Mouse (Mus musculus): ENCODE measurements around the gene Thbd. TPM values are rescaled to one million over a fixed set of nuclear protein-coding genes. Genes with fewer than 3 reads are reported as not detected.

Gene Thbd
- total RNA-seq, 2 experiments from 2014 or later: 20.6 to 23.7 TPM

DNA sequence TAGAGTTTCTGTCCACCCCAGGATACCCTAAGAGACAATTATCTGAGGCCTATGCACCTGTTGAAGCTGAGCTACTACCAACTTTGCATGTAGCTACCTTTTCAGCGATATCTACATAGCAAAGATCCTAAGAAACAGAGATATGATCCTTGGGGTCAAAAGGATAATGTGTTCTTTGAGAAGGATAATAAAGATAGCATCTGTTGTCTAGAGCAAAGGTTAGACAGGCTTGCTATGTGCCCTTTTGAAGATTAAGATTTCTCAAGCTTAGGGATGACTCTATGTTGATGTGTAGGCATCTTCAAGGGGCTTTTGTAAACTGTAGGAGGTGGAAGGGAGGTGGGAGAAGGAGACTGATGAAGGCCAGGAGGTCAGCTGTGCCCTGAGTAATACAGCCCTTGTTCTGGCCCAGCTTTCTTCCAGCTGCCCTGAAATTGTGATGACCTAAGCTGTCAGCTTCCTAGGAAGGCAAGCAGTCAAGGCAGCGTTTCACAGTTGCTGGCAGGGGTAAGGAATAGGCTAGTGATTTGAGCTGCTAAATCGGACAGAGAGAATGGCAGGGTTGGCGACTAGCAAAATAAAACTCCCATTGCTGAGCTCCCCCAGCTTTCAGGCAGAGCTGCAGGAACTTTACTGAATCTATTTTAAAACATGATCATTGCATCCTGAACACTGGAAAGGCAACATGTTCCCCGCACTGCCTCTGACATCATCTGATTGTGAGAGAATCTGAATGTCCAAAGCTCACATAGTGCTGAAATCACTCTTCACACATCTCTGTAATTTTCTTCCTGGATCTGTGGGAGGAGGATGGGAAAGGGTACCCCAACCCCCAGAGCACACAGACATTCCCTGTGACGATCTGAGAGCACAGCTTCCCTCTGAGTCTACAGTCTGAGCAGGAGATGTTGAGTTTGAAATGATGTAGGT lies 20.1 kb downstream of the Thbd start:
- DNase-seq (ENCODE audit: low spot score in 2 of 2): no peak

DNA sequence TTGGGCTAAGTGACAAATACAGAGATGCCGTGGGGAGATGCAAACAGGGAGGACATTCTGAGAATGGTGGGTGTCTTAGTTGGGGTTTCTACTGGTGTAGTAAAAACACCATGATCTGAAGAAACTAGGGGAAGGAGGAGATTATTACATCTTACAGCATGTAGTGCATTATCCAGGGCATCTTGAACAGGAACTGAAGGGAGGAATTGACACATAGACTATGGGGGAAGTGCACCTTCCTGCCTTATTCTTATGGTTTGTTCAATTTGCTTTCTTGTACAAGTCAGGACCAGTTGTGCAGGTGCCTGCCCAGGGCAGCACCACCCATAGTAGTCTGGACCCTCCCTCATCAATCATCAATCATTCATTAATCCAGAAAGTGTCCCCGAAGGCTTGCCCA lies 21.1 kb downstream of the Thbd start:
- DNase-seq (ENCODE audit: low spot score in 2 of 2): no peak

DNA sequence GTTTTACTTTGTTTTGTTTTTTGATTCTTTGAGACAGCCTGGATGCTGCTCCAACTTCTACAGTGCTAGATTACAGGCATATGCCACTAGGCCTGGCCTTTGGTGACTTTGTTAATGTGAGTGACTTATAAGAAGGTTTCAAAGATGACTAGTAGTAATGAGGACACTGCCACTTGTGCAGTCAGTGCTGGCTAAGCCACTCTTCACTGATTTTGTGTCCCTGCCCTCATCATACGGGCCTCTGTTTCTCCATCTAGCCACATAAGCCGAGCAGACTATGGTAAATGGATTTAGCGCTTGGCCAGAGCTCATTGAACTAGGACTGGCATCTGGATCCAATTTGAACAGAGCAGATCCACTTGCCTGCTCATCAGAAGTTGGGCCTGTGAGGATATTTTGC lies 21.5 kb downstream of the Thbd start:
- no peak for DNase-seq (ENCODE audit: low spot score in 2 of 2)

DNA sequence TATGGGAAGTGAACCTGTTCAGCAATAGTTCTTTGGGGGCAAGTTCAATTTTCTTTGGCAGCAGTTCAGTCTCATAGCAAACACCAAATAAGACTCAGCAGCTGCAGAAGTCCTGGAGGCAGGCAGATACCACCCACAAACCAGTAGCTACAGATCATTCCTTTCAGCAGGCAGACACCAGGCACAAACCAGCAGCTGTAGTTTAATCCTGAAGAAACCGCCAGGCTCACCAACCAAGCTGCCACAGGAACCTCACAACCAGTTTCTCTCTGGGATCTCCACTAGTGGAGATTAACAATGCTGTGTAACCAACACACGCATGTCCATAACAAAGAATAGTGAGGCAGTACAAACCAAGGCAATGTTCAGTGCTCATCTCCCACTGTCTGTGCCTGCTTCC lies 26.9 kb downstream of the Thbd start:
- DNase-seq (ENCODE audit: low spot score in 2 of 2): no peak

DNA sequence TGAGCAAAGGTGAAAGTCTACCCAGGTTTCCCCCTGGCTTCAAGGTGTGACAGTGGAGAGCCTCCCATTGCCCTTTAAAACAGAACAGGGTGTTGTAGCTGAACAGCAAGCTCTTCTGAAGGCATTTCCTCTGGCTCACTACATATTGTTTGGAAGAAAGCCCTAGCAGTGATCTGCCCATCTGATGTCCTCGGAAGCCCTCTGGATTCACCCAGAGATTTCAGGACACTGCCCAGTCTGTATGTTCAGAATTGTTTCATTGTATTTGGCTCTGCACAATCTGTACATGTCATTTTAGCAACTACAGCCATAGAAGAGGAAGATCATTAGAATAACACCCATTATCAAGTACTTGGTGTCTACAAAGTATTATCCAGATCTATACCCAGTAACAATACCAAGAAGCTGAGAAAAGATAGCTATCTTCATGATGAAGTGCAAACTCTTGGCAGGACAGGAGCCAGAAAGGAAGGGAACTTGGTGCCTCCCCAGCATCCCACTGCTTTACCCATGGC lies 28.0 kb downstream of the Thbd start:
- DNase-seq (ENCODE audit: low spot score in 2 of 2): no peak

DNA sequence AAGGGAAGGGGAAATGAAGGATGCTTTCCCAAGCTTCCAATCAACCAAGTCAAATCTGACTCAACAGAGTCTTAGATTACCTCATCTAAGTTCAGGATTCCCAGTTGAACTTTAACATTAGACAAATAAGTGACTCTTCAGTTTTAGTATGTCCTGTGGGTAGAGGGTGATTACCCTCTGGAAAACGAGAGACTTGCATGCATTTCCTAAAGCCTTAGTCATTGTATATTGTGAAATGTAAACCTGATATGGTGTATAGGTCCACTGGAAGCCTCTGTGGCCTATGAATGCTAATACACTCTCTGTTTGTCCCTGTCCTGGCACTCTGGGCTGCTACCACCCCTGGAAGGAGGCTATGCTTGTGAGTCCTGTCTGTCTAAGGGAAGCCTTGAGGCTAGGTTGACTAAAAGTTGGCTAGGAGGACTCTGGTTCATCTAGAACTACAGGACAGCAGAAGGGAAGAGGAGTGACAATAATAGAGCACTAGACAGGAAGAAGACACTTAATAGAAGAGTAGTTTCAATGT lies 29.1 kb downstream of the Thbd start:
- no peak for DNase-seq (ENCODE audit: low spot score in 2 of 2)

DNA sequence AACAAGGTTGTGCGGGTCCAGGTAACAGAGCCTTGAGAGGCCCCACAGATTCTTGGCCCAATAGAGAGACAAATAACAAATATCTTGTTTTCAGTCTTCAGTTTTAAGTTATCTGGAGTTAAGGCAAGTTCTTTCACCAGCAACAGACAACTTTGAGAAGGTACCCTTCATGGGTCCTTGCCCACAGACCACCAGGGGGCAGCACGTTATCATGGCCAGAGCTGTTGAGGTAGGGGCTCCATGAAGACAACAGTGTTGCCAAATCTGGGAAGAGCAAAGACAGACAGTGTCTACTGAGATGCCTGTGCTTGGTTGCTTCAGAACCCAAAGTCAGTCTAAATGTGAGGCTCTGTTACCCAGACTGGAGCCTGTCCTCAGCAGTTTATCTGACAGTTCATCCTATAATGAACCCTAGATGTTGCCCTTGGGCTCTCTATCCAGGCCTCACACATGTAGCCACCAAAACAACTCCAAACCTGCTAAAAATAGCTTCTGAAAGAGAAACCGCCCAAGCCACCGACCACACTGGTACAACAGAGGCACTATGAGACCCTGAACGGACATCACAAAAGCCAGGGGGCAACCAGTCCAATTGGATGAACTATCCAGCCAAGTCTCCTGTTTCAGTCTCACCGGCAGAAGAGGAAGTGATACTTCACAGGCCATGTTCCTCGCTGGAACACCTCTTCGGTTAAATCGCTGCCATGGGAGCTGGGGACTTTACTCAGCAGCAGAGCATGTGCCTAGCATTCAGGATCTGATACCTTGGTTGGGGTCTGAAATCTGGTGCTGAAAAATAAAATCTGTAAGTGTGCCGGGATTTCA lies 32.5 kb downstream of the Thbd start:
- no peak for DNase-seq (ENCODE audit: low spot score in 2 of 2)

DNA sequence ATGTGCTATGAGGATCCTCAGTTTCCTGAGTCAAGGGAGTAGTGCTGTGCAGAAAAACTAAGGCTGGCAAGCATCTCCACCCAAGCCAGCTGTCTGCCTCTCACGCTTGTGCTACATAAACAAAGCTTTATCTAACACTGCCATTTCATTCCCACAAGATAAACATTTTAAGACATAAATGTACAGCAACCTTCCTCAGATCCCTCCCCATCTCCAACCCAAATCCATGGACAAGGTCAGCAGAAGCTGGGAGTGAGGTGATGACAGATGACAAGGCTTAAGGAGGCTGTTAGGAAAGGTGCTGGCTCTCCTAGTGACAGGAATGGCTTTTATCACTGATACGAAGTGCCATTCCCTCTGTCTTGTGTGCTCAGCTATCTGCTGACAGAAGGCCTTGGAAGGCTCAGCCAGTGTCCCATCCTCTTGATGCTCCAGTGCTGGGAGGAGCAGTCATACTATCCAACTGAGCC lies 34.4 kb downstream of the Thbd start:
- DNase-seq (ENCODE audit: low spot score in 2 of 2): no peak

DNA sequence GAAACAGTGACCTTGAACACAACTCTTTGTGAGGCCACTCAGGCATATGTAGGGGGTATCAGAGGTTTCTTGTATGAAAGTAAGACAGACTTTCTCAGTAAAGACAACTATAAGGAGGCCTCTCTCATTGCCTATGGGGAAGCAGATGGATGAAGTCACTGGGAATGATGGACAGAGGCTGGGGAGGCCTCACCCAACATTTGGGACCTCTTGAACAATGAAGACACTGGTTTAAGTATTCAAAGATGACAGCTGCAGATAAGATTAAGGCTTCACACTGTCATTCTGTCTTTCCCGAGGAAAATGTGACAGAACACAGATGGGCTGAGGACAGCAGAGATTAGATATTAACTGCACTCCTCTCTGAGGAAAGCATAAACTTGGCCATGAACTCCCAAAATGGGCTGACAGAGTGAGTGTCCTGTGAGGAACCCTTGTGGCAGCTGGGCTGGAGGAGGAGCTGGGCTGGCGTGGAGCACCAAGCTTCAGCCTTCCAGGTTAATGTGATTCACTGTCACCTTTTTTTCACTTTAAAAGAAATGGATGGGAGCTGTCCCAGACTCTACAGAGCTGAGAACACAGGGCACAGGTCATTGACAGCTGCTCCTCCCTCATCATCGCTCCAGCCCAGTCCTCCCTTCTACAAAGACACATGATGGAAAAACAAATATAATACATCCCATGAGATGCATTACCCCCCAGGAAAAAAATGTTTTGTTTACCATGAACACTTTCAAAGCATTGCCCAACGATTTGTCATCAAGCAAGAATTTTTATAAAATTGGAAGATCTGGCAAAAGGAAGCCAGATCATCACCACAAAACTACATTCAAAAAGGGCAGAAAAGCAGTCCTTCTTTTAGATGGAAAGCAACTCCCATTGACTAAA lies 36.0 kb downstream of the Thbd start:
- no peak for DNase-seq (ENCODE audit: low spot score in 2 of 2)

DNA sequence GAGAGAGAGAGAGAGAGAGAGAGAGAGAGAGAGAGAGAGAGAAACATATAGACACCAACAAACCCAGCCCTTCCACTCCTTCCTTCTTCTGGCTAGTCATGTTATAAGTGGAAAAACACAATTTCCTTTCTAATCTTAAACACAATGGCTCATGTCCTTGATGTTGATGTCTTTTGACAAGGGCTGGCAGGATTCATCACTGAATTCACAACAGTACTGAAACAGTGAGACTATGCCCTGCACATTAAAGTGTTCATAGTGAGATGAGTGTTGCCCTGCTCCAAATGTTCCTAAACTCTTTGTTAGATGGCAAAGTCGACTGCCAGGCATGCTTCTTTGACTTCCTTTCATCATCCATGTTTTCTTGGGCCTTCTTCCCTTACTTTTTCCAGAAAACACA lies 42.8 kb downstream of the Thbd start:
- DNase-seq (ENCODE audit: low spot score in 2 of 2): no peak

DNA sequence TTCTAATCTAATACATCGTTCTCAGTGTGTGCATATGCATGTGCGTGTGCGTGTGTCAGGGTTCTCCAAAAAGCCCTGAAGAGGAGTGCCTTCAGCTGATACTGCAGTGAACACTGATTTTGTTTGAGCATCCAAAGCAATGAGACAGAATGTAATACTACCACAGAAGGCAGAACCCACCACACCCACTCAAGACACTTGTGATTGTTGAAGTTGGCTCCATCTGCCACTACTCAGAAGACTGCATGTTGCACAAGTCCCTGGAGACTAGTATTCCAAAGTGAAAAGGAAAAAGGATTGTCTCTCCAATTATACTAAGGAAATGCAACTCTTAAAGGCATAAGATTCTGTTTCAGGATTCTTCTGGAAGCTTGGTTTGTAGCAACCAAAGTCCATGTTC lies 43.5 kb downstream of the Thbd start:
- DNase-seq (ENCODE audit: low spot score in 2 of 2): no peak

DNA sequence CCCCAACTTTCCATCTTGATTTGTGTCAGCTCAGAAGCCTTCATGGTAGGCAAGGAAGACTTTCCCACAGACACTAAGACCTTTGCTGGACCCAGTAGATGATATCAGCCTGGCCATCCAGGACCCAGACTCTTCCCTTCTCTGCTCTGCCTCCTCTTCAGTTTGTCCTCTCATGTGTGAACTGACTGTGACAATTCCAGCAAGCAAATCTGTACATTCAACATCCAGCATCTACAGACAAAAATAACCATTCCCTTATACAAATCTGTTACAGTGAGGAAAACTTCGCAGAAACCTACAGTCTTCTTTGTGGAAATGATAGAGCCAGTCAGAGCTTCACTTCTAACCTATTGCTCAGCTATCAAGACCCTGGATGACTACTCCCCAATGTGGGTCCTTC lies 50.8 kb downstream of the Thbd start:
- no peak for DNase-seq (ENCODE audit: low spot score in 2 of 2)

Other genes starting within 250 kb of the Thbd start
- under 1 TPM; 0.25 to 0.67 TPM for gene Sstr4, start 12.8 kb downstream of the Thbd start, total RNA-seq (2021)
- 100 to 1,000 TPM; 101 to 104 TPM for gene Cd93, start 35.4 kb upstream of the Thbd start, total RNA-seq (2021)

Data from gastrocnemius, postnatal 4 days (tissue).